Comparison of ENCODE assay signal across 19 mouse cellular contexts in the genomic region with DNA sequence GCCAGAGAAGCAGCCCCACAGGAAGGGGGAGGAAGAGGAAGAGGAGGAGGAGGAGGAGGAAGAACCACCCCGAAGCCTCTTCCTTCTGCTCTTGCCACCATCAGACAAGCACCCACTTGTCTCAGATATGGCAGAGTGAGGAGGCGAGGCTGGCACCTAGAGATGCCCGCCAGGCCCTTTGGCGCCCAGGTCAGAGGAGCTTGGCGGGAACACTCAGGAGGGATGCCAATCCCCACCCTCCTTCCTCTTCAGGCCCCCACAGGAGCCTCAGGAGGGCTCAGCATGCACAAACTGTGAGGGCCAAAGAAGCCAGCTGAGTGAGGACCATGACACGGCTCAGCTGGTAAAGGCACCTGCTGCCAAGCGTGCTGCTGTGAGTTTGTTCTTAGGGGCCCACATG. TPM values are rescaled to one million over a fixed set of nuclear protein-coding genes. Genes with fewer than 3 reads are reported as not detected.
DNase-seq lines count a peak whose midpoint lies in the region; ATAC-seq and TF ChIP-seq lines count a peak whose summit lies in the region.
"Had no signal": no experiment of that assay in that cellular context is flagged by ENCODE, and none has a peak within 500 bp of the region (broad histone marks: within the 10 kb centered on the region; RNA-seq: fewer than 3 reads in every experiment).

No protein-coding gene starts in this region.

- no peak overlapping the region for H3K9ac ChIP-seq in heart, postnatal 0 days (replicated peaks; ENCODE audit: low read depth, low read length)
- H3K9ac ChIP-seq in heart, embryonic 12.5 days: no peak overlapping the region
- H3K9ac ChIP-seq: embryonic facial prominence, embryonic 12.5 days; forebrain, embryonic 12.5 days had no signal

- H3K27me3 ChIP-seq in heart, postnatal 0 days (ENCODE audit: control insufficient read depth, insufficient read depth, low read length): no peaks in the 10 kb centered on the region
- H3K27me3 ChIP-seq in heart, embryonic 12.5 days (replicated peaks): peaks cover 23% of the 10 kb centered on the region; the same call in 1 of the 2 replicates
- H3K27me3 ChIP-seq: Patski had no signal

- no peak for TF ChIP-seq CTCF in heart, postnatal 0 days (IDR thresholded peaks at IDR 0.05; ENCODE audit: low read depth)

- peaks cover 55% of the 10 kb centered on the region for H3K4me1 ChIP-seq in heart, postnatal 0 days (ENCODE audit: control insufficient read depth, insufficient read depth)
- peaks cover 26% of the 10 kb centered on the region for H3K4me1 ChIP-seq in heart, embryonic 12.5 days (replicated peaks)

- ATAC-seq in heart, postnatal 0 days (ENCODE audit: insufficient read depth, low read depth): no peak
- no peak for ATAC-seq in heart, embryonic 12.5 days (ENCODE audit: insufficient number of reproducible peaks, low FRiP score)
- ATAC-seq: activated CD4-positive, CD25-positive, alpha-beta regulatory T cell, adult 4 months; CD4-positive, CD25-positive, alpha-beta regulatory T cell, adult 4 months; Patski had no signal

- 73% methylated on average over 7 of the region's 7 CpGs for WGBS in heart, postnatal 0 days
- WGBS in heart, embryonic 12.5 days: 76% methylated on average over 7 of the region's 7 CpGs

- H3K27ac ChIP-seq in heart, postnatal 0 days (ENCODE audit: low read depth): peak overlapping the region; percentile 60; the same call in 1 of the 2 replicates
- no peak overlapping the region for H3K27ac ChIP-seq in heart, embryonic 12.5 days (ENCODE audit: poor library complexity, severe bottlenecking)
- H3K27ac ChIP-seq: embryonic facial prominence, embryonic 10.5 days; embryonic facial prominence, embryonic 12.5 days; forebrain, embryonic 12.5 days had no signal

- peak; percentile 91 for DNase-seq in heart, adult 11 months
- no peak for DNase-seq in heart, adult 18-20 months
- no peak for DNase-seq in heart, postnatal 0 days (ENCODE audit: low spot score)
- DNase-seq in fat pad, adult 2 months (ENCODE audit: extremely low read depth, low read depth, low spot score): peak; percentile 63
- DNase-seq: B cell, adult 2 months; cerebellum, adult 11-12 months; cerebellum, adult 2 months; cerebellum, adult 9-10 months had no signal

- H3K36me3 ChIP-seq in heart, postnatal 0 days (replicated peaks; ENCODE audit: control insufficient read depth, insufficient read depth, low read length): no peaks in the 10 kb centered on the region
- H3K36me3 ChIP-seq in heart, embryonic 12.5 days: no peaks in the 10 kb centered on the region
- H3K36me3 ChIP-seq: embryonic facial prominence, embryonic 10.5 days; embryonic facial prominence, embryonic 12.5 days; forebrain, embryonic 10.5 days; forebrain, embryonic 12.5 days; G1E had no signal

- H3K9me3 ChIP-seq in heart, postnatal 0 days (replicated peaks; ENCODE audit: control insufficient read depth, low read length): no peaks in the 10 kb centered on the region
- no peaks in the 10 kb centered on the region for H3K9me3 ChIP-seq in heart, embryonic 12.5 days (replicated peaks)
- H3K9me3 ChIP-seq: embryonic facial prominence, embryonic 10.5 days; embryonic facial prominence, embryonic 12.5 days; forebrain, embryonic 10.5 days; forebrain, embryonic 12.5 days; G1E had no signal

- H3K4me2 ChIP-seq in heart, postnatal 0 days (ENCODE audit: low read depth, low read length): no peak overlapping the region
- H3K4me2 ChIP-seq in heart, embryonic 12.5 days: no peak overlapping the region
- H3K4me2 ChIP-seq: embryonic facial prominence, embryonic 12.5 days; forebrain, embryonic 12.5 days had no signal

- no peak for TF ChIP-seq EP300 in heart, postnatal 0 days (IDR thresholded peaks at IDR 0.05; ENCODE audit: low read depth)

- H3K4me3 ChIP-seq in heart, postnatal 0 days (ENCODE audit: low read depth, low read length): no peak overlapping the region
- H3K4me3 ChIP-seq in heart, embryonic 12.5 days: no peak overlapping the region
- H3K4me3 ChIP-seq: embryonic facial prominence, embryonic 10.5 days; embryonic facial prominence, embryonic 12.5 days; forebrain, embryonic 10.5 days; forebrain, embryonic 12.5 days had no signal

RNA-seq across cellular contexts. Expression of a gene that starts 3.1 kb away (rescaled TPM):
- 100 to 1,000 TPM; 636 to 666 TPM for total RNA-seq in heart, adult 18-20 months (2021)
- total RNA-seq in heart, postnatal 0 days (2014; rRNA removed; ENCODE audit: low replicate concordance): 458 and 512 TPM in 2 replicates
- 108 and 125 TPM in 2 replicates for polyA plus RNA-seq in heart, postnatal 0 days (2015; fragmentation: Nextera tagmentation; extraction: Ambion mirVana)
- polyA plus RNA-seq in heart, embryonic 12.5 days (2016; fragmentation: Nextera tagmentation; extraction: Ambion mirVana): 111 and 115 TPM in 2 replicates

RNA-seq across cellular contexts. Expression of a gene that starts 4.2 kb away (rescaled TPM):
- total RNA-seq in heart, adult 18-20 months (2021): under 1 TPM; 0.84 to 0.95 TPM
- 0.58 TPM in 1 of 2 replicates, not detected in the other for total RNA-seq in heart, postnatal 0 days (2014; rRNA removed; ENCODE audit: low replicate concordance)
- 0.37 and 0.52 TPM in 2 replicates for polyA plus RNA-seq in heart, postnatal 0 days (2015; fragmentation: Nextera tagmentation; extraction: Ambion mirVana)
- 0.28 and 0.36 TPM in 2 replicates for polyA plus RNA-seq in heart, embryonic 12.5 days (2016; fragmentation: Nextera tagmentation; extraction: Ambion mirVana)
- total RNA-seq: CH12.LX had no signal
- polyA plus RNA-seq: activated CD4-positive, CD25-positive, alpha-beta regulatory T cell, adult 4 months; CD4-positive, CD25-positive, alpha-beta regulatory T cell, adult 4 months; cortical plate, adult 2 months; G1E had no signal

RNA-seq across cellular contexts. Expression of a gene that starts 32.7 kb away (rescaled TPM):
- under 1 TPM in 1 of 2 experiments, not detected in 1; 0.44 TPM for total RNA-seq in heart, adult 18-20 months (2021)
- total RNA-seq in heart, postnatal 0 days (2014; rRNA removed; ENCODE audit: low replicate concordance): not detected in 2 replicates
- polyA plus RNA-seq in heart, postnatal 0 days (2015; fragmentation: Nextera tagmentation; extraction: Ambion mirVana): 0.08 and 0.15 TPM in 2 replicates
- 0.08 and 0.11 TPM in 2 replicates for polyA plus RNA-seq in heart, embryonic 12.5 days (2016; fragmentation: Nextera tagmentation; extraction: Ambion mirVana)
- polyA plus RNA-seq: CD4-positive, CD25-positive, alpha-beta regulatory T cell, adult 4 months; cortical plate, adult 2 months; forebrain, embryonic 12.5 days; G1E had no signal

Comparison
In these comparisons a context has a peak if more than half of its experiments do, and no peak if none do; other contexts are left out.
1. DNase-seq: peak in heart, adult 11 months (single experiment) and fat pad, adult 2 months (single experiment); none in heart, adult 18-20 months (0 of 2) and heart, postnatal 0 days (single experiment).